Mouse (Mus musculus) megakaryocyte, embryonic 14.5 days (primary cell): Measurements from ENCODE around the gene Fam129a.

Experiments used
- FLI1 ChIP-seq: IDR thresholded peaks from 2 replicates; pipeline ENCODE4 v1.6.1; 2012; ENCODE audit warnings: low read length, inconsistent platforms, mixed read lengths
- GATA1 ChIP-seq: IDR thresholded peaks from 3 replicates; pipeline ENCODE4 v1.6.1; 2012; ENCODE audit warnings: mixed read lengths, low read length, inconsistent platforms, borderline replicate concordance

DNA sequence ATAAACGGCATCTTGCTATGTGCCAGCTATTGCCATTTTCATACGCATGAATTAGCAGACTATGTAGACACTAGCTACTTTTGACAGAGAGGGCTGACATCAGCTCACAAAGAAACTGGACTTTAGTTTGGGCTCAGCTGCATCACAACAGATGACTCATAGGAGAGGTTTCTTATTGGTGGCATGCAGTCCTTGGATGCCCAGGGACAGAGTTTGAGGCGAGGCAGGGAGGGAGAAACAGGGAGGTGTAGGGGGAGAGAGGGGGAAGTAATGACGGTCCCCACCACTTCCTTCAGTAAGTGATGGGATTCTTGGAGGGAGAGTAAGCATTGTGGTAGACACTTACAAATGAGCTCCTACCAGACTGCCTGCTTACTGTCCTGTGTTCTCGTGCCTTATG lies 118.0 kb downstream of the Fam129a start:
- no peak for TF ChIP-seq GATA1
- TF ChIP-seq FLI1: no peak
